Mouse (Mus musculus) megakaryocyte, adult 5-6 weeks (primary cell): ENCODE measurements around the gene Htra2. TPM values are rescaled to one million over a fixed set of nuclear protein-coding genes. Genes with fewer than 3 reads are reported as not detected.

Experiments
- ATAC-seq: 2 replicates; pipeline ENCODE4 v1.8.0; 2016; ENCODE audit warnings: mild to moderate bottlenecking, inconsistent platforms; ENCODE audit not compliant: poor library complexity, severe bottlenecking
- total RNA-seq, 2 experiments: library from RNA; stranded (forward) in 1 of 2; stranded (reverse) in 1 of 2; fragments of 153-499, 151-499 nt in 1 of 2; fragments of 221-1000, 200-1000 nt in 1 of 2; gene quantifications; 2 replicates each; pipeline versions ENCODE4 v1.2.3 to v1.2.4; 2015 to 2017

Gene Htra2
- total RNA-seq, 2 experiments from 2014 or later: 41.4 to 55.6 TPM

- ATAC-seq: peak; percentile 77
These were observed 21.6 kb downstream of the Htra2 start, which contains the start of the genes Dok1 and Loxl3 for GRCm38 (mm10) chr6:83033249-83034185. Gene Dok1 (minus strand): TSS chr6:83033471. Gene Loxl3 (plus strand): TSS chr6:83034173.

- ATAC-seq: peak; percentile 68
These were observed 22.3 kb downstream of the Htra2 start for GRCm38 (mm10) chr6:83032769-83033191.

- no peak for ATAC-seq
These were observed 23.0 kb downstream of the Htra2 start for GRCm38 (mm10) chr6:83031921-83032590.

GRCm38 (mm10) chr6:83031111-83031510, 24.0 kb downstream of the Htra2 start:
- ATAC-seq: no peak

- no peak for ATAC-seq
These were observed 25.3 kb downstream of the Htra2 start for GRCm38 (mm10) chr6:83029777-83030176.

- no peak for ATAC-seq
These were observed 27.4 kb downstream of the Htra2 start for GRCm38 (mm10) chr6:83027706-83028105.

- no peak for ATAC-seq
These were observed 27.8 kb downstream of the Htra2 start for GRCm38 (mm10) chr6:83027293-83027692.

GRCm38 (mm10) chr6:83025221-83025620, 29.9 kb downstream of the Htra2 start:
- ATAC-seq: no peak

- no peak for ATAC-seq
These were observed 30.7 kb downstream of the Htra2 start for GRCm38 (mm10) chr6:83024421-83024820.

- no peak for ATAC-seq
These were observed 31.3 kb downstream of the Htra2 start for GRCm38 (mm10) chr6:83023786-83024185.

GRCm38 (mm10) chr6:83023008-83023407, 32.1 kb downstream of the Htra2 start:
- ATAC-seq: no peak

- ATAC-seq: no peak
These were observed 34.1 kb downstream of the Htra2 start for GRCm38 (mm10) chr6:83020836-83021593.

- ATAC-seq: no peak
These were observed 35.0 kb downstream of the Htra2 start for GRCm38 (mm10) chr6:83020121-83020520.

GRCm38 (mm10) chr6:83019044-83019443, 36.0 kb downstream of the Htra2 start:
- ATAC-seq: no peak

GRCm38 (mm10) chr6:83017190-83017589, 37.9 kb downstream of the Htra2 start:
- peak; percentile 47; the same call in 1 of the 2 replicates for ATAC-seq

- no peak for ATAC-seq
These were observed 39.3 kb downstream of the Htra2 start for GRCm38 (mm10) chr6:83015749-83016148.

GRCm38 (mm10) chr6:83014482-83015466, 40.3 kb downstream of the Htra2 start:
- peak; percentile 26; the same call in 1 of the 2 replicates for ATAC-seq

- ATAC-seq: peak; percentile 31
These were observed 41.6 kb downstream of the Htra2 start for GRCm38 (mm10) chr6:83013444-83013843.

- no peak for ATAC-seq
These were observed 43.3 kb downstream of the Htra2 start for GRCm38 (mm10) chr6:83011756-83012155.

- ATAC-seq: no peak
These were observed 43.8 kb downstream of the Htra2 start for GRCm38 (mm10) chr6:83011255-83011654.
